Mouse (Mus musculus): ENCODE measurements at regions not wholly inside any gene's neighbourhood (a gene's known extent, or its start where the extent isn't known, plus 50 kb on each side); places are given as distances from the start of the nearest gene placed in this dataset.
"Not testable (repeated sequence)": the region's sequence is repeated elsewhere in the genome, so short reads cannot be mapped to it uniquely, and the experiment has no call there.

GRCm38 (mm10) chr9:11885784-11886183, 981.2 kb upstream of the Cntn5 start:
- no peak overlapping the region for H3K4me3 ChIP-seq
- no peaks in the 10 kb centered on the region for H3K27me3 ChIP-seq
- 30% methylated on average over 1 of the region's 1 CpGs for WGBS
- H3K9me3 ChIP-seq = no peaks in the 10 kb centered on the region
- H3K27ac ChIP-seq = no peak overlapping the region
- peak; percentile 39; the same call in 1 of the 2 replicates for ATAC-seq (ENCODE audit: borderline replicate concordance, extremely low read depth, low FRiP score, low TSS enrichment)
- H3K36me3 ChIP-seq = no peaks in the 10 kb centered on the region
- H3K4me2 ChIP-seq = no peak overlapping the region
- H3K9ac ChIP-seq = no peak overlapping the region
- H3K4me1 ChIP-seq = no peaks in the 10 kb centered on the region

- Histone ChIP-seq H3K36me3 (no peaks in the 10 kb centered on the region), H3K27ac (no peak overlapping the region), H3K9me3 (no peaks in the 10 kb centered on the region), H3K9ac (no peak overlapping the region), H3K4me3 (no peak overlapping the region), H3K4me1 (no peaks in the 10 kb centered on the region), H3K4me2 (no peak overlapping the region), H3K27me3 (no peaks in the 10 kb centered on the region)
- ATAC-seq (ENCODE audit: borderline replicate concordance, extremely low read depth, low FRiP score, low TSS enrichment) = no peak
- WGBS = 58% methylated on average over 1 of the region's 1 CpGs
Measured at GRCm38 (mm10) chr9:11872059-11872458, 967.5 kb upstream of the Cntn5 start.

- H3K27me3 ChIP-seq = no peaks in the 10 kb centered on the region
- no peaks in the 10 kb centered on the region for H3K4me1 ChIP-seq
- H3K9me3 ChIP-seq = no peaks in the 10 kb centered on the region
- H3K36me3 ChIP-seq = no peaks in the 10 kb centered on the region
- H3K4me3 ChIP-seq = no peak overlapping the region
- H3K9ac ChIP-seq = no peak overlapping the region
- WGBS = 73% methylated on average over 1 of the region's 1 CpGs
- H3K27ac ChIP-seq = no peak overlapping the region
- no peak overlapping the region for H3K4me2 ChIP-seq
- ATAC-seq (ENCODE audit: borderline replicate concordance, extremely low read depth, low FRiP score, low TSS enrichment) = no peak
Measured at GRCm38 (mm10) chr9:11871489-11871888, 966.9 kb upstream of the Cntn5 start.

GRCm38 (mm10) chr9:11848692-11849091, 944.1 kb upstream of the Cntn5 start:
- not testable (repeated sequence) for ATAC-seq (ENCODE audit: borderline replicate concordance, extremely low read depth, low FRiP score, low TSS enrichment); H3K9ac ChIP-seq; H3K27me3 ChIP-seq

More at GRCm38 (mm10) chr9:11848692-11849091, 944.1 kb upstream of the Cntn5 start:
- H3K4me2 ChIP-seq, H3K4me3 ChIP-seq, H3K9me3 ChIP-seq, H3K4me1 ChIP-seq, H3K27ac ChIP-seq, H3K36me3 ChIP-seq: not testable (repeated sequence)
- 50% methylated on average over 3 of the region's 3 CpGs for WGBS

All from lung, embryonic 15.5 days (tissue).